Mouse (Mus musculus) hindbrain, embryonic 15.5 days (tissue): ENCODE data around the gene Ctsl. TPM values are rescaled to one million over a fixed set of nuclear protein-coding genes. Genes with fewer than 3 reads are reported as not detected.

Experiments
- ATAC-seq: fragments of 200-750 bp; cut with Nextera tagmentation; 2 replicates; pipeline ENCODE4 v1.8.0; 2017; ENCODE audit warnings: low read depth, moderate number of reproducible peaks, moderate TSS enrichment; ENCODE audit not compliant: low FRiP score
- H3K27ac ChIP-seq: fragments of 300-500 bp; sonication (generic); replicated peaks from 2 replicates; pipeline ENCODE4 v1.5.1; 2015; ENCODE audit warnings: mild to moderate bottlenecking, inconsistent platforms
- H3K27me3 ChIP-seq: fragments of 300-500 bp; sonication (generic); 2 replicates; pipeline ENCODE4 v1.6.1; 2015; ENCODE audit warnings: control low read depth, inconsistent platforms
- H3K36me3 ChIP-seq: fragments of 300-500 bp; sonication (generic); 2 replicates; pipeline ENCODE4 v1.6.1; 2015; ENCODE audit warnings: control low read depth, inconsistent platforms
- H3K4me1 ChIP-seq: fragments of 300-500 bp; sonication (generic); replicated peaks from 2 replicates; pipeline ENCODE4 v1.6.1; 2015; ENCODE audit warnings: control low read depth, inconsistent platforms
- H3K4me2 ChIP-seq: fragments of 300-500 bp; sonication (generic); 2 replicates; pipeline ENCODE4 v1.6.1; 2015; ENCODE audit warnings: moderate library complexity, mild to moderate bottlenecking, inconsistent platforms
- H3K4me3 ChIP-seq: fragments of 300-500 bp; sonication (generic); 2 replicates; pipeline ENCODE4 v1.5.1; 2015; ENCODE audit warnings: mild to moderate bottlenecking, inconsistent platforms
- H3K9ac ChIP-seq: fragments of 300-500 bp; sonication (generic); 2 replicates; pipeline ENCODE4 v1.6.1; 2015; ENCODE audit warnings: inconsistent platforms
- H3K9me3 ChIP-seq: fragments of 300-500 bp; sonication (generic); 2 replicates; pipeline ENCODE4 v1.6.1; 2016; ENCODE audit warnings: control low read depth, inconsistent platforms
- WGBS: fragments of 180-500 bp; shearing (Covaris S2); methylation state at CpG from one replicate; pipeline ENCODE4 v1.1.7; 2015; 5-methylcytosine and 5-hydroxymethylcytosine counted together
- polyA plus RNA-seq: library from polyadenylated mRNA; unstranded; fragments of >200 nt; fragmentation: Nextera tagmentation; extraction: Ambion mirVana; gene quantifications from 2 replicates; pipeline ENCODE4 v1.2.1, GENCODE M21; 2015

Gene Ctsl
- 152 and 162 TPM in 2 replicates for polyA plus RNA-seq

DNA sequence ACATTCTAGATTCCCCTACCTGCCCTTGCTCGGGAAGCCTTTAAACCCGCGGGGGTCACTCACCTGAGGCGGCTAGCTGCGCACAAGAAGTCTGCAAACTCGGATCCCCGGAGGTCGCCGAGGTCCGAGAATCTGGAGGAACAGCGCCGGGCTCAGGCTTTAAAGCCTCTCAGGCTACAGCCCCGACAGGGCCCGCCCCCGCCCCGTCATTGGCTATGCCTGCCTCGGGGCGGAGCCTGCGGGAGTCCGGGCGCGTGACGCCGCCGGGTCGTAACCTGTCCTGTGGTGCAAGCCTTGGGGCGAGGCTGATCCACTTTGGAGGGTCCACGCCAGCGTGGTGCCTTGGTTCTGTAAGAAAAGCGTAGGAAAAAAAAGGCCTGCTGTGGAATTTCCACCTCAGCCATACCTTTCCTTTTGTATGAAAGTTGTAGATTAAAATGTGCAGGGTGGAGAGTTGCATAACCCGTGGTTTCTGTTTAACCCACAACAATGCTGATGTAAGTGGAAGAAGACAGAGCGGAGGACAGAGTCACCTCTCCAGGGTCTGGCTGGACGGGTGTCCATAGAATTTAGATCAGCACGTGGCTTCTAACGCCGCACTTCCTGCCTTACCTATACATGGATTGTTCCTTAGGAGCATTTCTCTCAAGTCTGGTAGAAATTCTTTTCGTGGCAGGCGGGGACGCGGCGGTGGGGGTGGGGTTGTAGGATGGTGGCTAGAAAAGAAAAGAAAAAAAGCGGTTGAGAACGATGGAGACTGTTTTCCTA lies at the start of gene Ctsl:
Ctsl (minus strand) TSS at position 718 of the 768 bp plus-strand sequence.
- peak within 1 kb of the TSS; percentile 91 for H3K4me2 ChIP-seq
- WGBS: under 1% methylated on average over 43 of the region's 43 CpGs
- peak within 1 kb of the TSS; percentile 87 for H3K9ac ChIP-seq
- H3K4me3 ChIP-seq: peak within 1 kb of the TSS; percentile 66
- H3K27ac ChIP-seq: peak within 1 kb of the TSS; percentile 77
- peaks cover 13% of the 10 kb centered on the region for H3K4me1 ChIP-seq
- ATAC-seq: peak; percentile 99
- no peaks in the 10 kb centered on the region for H3K9me3 ChIP-seq
- peaks cover 22% of the 10 kb centered on the region for H3K36me3 ChIP-seq
- no peaks in the 10 kb centered on the region for H3K27me3 ChIP-seq

DNA sequence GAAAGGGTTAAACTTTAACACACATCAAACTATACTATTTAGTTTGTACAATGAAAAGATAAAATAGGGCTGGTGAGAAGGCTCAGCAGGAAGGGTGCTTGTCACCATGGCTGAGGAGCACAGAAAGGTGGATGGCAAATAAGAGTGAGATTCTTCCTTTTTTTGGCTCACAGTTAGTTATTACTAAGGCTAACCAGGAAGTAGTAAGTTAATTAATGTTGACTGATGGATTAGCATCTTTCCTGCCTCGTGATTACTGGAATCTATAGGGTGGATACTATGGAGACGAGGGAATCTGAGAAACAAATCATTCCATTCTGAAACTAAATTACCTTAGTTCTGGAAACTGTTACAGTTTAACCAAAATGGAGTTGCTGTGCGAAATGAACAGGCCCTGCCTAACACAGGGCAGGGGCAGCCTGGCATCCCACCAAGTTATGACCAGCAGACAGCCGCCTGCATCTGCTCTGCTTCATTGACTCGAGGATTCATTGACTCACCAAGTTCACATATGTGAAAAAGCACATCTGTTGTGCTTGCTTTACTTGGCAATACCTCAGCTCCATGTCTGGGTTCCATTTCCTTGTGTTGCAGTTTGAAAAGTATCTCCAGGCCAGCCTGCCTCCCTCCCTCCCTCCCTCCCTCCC lies 46.4 kb upstream of the Ctsl start:
- H3K9ac ChIP-seq: no peak overlapping the region
- H3K4me1 ChIP-seq: no peaks in the 10 kb centered on the region
- H3K27ac ChIP-seq: no peak overlapping the region
- H3K36me3 ChIP-seq: no peaks in the 10 kb centered on the region
- H3K27me3 ChIP-seq: no peaks in the 10 kb centered on the region
- 47% methylated on average over 5 of the region's 5 CpGs for WGBS
- H3K4me2 ChIP-seq: no peak overlapping the region
- no peaks in the 10 kb centered on the region for H3K9me3 ChIP-seq
- no peak overlapping the region for H3K4me3 ChIP-seq
- ATAC-seq: no peak

DNA sequence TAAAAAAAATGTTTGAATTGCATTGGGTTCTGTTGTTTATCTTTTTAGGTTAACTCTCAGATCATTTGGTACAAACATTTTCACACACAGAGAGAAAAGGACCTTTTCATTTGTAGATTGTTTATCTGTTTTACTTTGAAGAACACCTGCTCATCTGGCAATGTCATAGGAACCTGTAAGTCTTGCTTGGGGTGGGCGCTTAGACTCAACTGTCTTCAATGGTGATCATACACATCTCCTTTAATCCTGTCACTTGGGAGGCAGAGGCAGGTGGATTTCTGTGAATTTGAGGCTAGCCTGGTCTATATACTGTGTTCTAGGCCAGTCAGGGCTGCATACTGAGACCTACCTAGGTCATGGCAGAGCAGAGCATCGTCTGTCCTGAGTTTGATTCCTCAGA lies 45.0 kb upstream of the Ctsl start:
- 96% methylated on average over 2 of the region's 2 CpGs for WGBS
- Histone ChIP-seq H3K27me3 (no peaks in the 10 kb centered on the region), H3K9me3 (no peaks in the 10 kb centered on the region), H3K4me2 (no peak overlapping the region), H3K27ac (no peak overlapping the region), H3K4me3 (no peak overlapping the region), H3K4me1 (no peaks in the 10 kb centered on the region), H3K36me3 (no peaks in the 10 kb centered on the region), H3K9ac (no peak overlapping the region)
- no peak for ATAC-seq

GRCm38 (mm10) chr13:64412752-64413257 lies 42.1 kb upstream of the Ctsl start:
- no peak overlapping the region for H3K4me3 ChIP-seq
- no peaks in the 10 kb centered on the region for H3K4me1 ChIP-seq
- H3K4me2 ChIP-seq: no peak overlapping the region
- H3K9me3 ChIP-seq: no peaks in the 10 kb centered on the region
- 78% methylated on average over 2 of the region's 2 CpGs for WGBS
- no peaks in the 10 kb centered on the region for H3K27me3 ChIP-seq
- H3K9ac ChIP-seq: no peak overlapping the region
- H3K36me3 ChIP-seq: no peaks in the 10 kb centered on the region
- no peak overlapping the region for H3K27ac ChIP-seq
- ATAC-seq: no peak

DNA sequence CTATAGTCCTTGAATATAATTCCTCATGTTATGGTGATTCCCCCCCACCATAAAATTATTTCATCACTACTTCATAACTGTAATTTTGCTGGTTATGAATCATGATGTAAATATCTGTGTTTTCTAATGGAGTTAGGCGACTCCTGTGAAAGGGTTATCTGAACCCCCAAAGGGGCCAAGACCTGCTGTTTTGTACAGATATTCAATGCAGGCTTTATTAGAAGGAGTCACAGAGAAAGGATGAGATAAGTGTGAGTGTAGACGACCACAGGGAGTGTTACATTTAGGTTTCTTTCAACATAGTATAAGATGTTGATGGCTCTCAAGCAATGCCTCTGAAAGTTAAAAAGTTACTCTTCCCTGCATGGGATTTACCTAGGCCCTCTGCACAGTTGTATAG lies 40.6 kb upstream of the Ctsl start:
- Histone ChIP-seq H3K4me1 (no peaks in the 10 kb centered on the region), H3K27ac (no peak overlapping the region), H3K9me3 (no peaks in the 10 kb centered on the region), H3K4me3 (no peak overlapping the region), H3K27me3 (no peaks in the 10 kb centered on the region), H3K36me3 (no peaks in the 10 kb centered on the region), H3K4me2 (no peak overlapping the region), H3K9ac (no peak overlapping the region)
- WGBS: 82% methylated on average over 2 of the region's 2 CpGs
- no peak for ATAC-seq

DNA sequence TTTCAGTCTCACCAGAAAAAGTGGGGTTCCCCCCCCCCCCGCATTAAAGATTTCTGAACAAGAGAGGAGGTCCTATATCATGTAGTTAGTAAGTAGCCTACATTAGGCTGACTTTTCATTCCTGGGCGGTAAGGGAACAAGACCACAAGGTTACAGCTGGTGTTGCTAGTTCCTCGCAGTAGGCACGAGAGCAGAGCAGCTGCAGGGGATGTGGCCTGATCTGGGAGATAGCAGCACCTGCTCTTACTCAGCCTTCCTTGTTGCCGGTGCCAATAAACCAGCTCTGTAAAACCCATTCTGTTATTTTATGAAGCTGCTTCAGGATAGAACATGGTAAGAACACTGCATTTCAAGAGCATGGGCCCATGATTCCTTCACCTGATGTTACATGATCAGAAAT lies 39.9 kb upstream of the Ctsl start:
- H3K36me3 ChIP-seq: no peaks in the 10 kb centered on the region
- H3K27ac ChIP-seq: no peak overlapping the region
- 79% methylated on average over 5 of the region's 5 CpGs for WGBS
- H3K4me3 ChIP-seq: no peak overlapping the region
- no peaks in the 10 kb centered on the region for H3K9me3 ChIP-seq
- no peaks in the 10 kb centered on the region for H3K4me1 ChIP-seq
- no peak overlapping the region for H3K9ac ChIP-seq
- no peak for ATAC-seq
- H3K27me3 ChIP-seq: no peaks in the 10 kb centered on the region
- H3K4me2 ChIP-seq: no peak overlapping the region

DNA sequence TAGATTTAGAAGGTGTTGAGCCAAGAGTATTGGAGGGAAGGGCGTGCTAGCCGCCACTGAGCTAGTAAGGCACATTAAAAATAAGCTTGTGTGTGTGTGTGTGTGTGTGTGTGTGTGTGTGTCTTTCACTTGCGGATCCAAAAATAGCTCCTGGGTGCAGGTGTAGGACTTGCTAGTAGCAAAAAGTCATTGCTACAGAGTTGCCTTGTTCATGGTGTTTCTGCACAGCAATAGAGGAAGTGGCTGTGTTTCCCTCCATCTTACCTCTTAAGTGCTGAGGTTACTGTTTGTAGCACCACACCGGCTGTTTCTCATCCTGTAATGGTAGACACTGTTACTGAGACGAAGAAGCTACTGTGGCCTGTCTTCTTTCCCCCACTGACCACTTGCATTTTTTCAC lies 37.3 kb upstream of the Ctsl start:
- no peak overlapping the region for H3K27ac ChIP-seq
- 94% methylated on average over 5 of the region's 5 CpGs for WGBS
- no peaks in the 10 kb centered on the region for H3K9me3 ChIP-seq
- H3K36me3 ChIP-seq: no peaks in the 10 kb centered on the region
- H3K27me3 ChIP-seq: no peaks in the 10 kb centered on the region
- ATAC-seq: no peak
- H3K4me2 ChIP-seq: no peak overlapping the region
- no peaks in the 10 kb centered on the region for H3K4me1 ChIP-seq
- no peak overlapping the region for H3K9ac ChIP-seq
- no peak overlapping the region for H3K4me3 ChIP-seq

GRCm38 (mm10) chr13:64405550-64405949 lies 34.9 kb upstream of the Ctsl start:
- no peaks in the 10 kb centered on the region for H3K27me3 ChIP-seq
- no peak overlapping the region for H3K9ac ChIP-seq
- H3K36me3 ChIP-seq: no peaks in the 10 kb centered on the region
- H3K4me1 ChIP-seq: no peaks in the 10 kb centered on the region
- no peak for ATAC-seq
- H3K4me2 ChIP-seq: no peak overlapping the region
- 74% methylated on average over 6 of the region's 6 CpGs for WGBS
- no peak overlapping the region for H3K4me3 ChIP-seq
- no peaks in the 10 kb centered on the region for H3K9me3 ChIP-seq
- H3K27ac ChIP-seq: no peak overlapping the region

- Histone ChIP-seq H3K27ac (no peak overlapping the region), H3K4me3 (no peak overlapping the region), H3K4me1 (no peaks in the 10 kb centered on the region), H3K9me3 (no peaks in the 10 kb centered on the region), H3K36me3 (no peaks in the 10 kb centered on the region), H3K9ac (no peak overlapping the region), H3K4me2 (no peak overlapping the region), H3K27me3 (no peaks in the 10 kb centered on the region)
- 73% methylated on average over 3 of the region's 3 CpGs for WGBS
- no peak for ATAC-seq
These were observed 32.8 kb upstream of the Ctsl start for GRCm38 (mm10) chr13:64403519-64403918.

- 87% methylated on average over 8 of the region's 8 CpGs for WGBS
- H3K9me3 ChIP-seq: no peaks in the 10 kb centered on the region
- H3K9ac ChIP-seq: no peak overlapping the region
- no peak overlapping the region for H3K4me3 ChIP-seq
- no peaks in the 10 kb centered on the region for H3K36me3 ChIP-seq
- no peak overlapping the region for H3K4me2 ChIP-seq
- no peak overlapping the region for H3K27ac ChIP-seq
- H3K27me3 ChIP-seq: no peaks in the 10 kb centered on the region
- no peaks in the 10 kb centered on the region for H3K4me1 ChIP-seq
- no peak for ATAC-seq
These were observed 32.3 kb upstream of the Ctsl start for GRCm38 (mm10) chr13:64402951-64403460.

GRCm38 (mm10) chr13:64402504-64402949 lies 31.8 kb upstream of the Ctsl start:
- Histone ChIP-seq H3K27ac (no peak overlapping the region), H3K4me2 (no peak overlapping the region), H3K9ac (no peak overlapping the region), H3K36me3 (no peaks in the 10 kb centered on the region), H3K9me3 (no peaks in the 10 kb centered on the region), H3K4me1 (no peaks in the 10 kb centered on the region), H3K4me3 (no peak overlapping the region), H3K27me3 (no peaks in the 10 kb centered on the region)
- no peak for ATAC-seq
- WGBS: 90% methylated on average over 10 of the region's 10 CpGs

GRCm38 (mm10) chr13:64402006-64402405 lies 31.3 kb upstream of the Ctsl start:
- ATAC-seq: no peak

More at GRCm38 (mm10) chr13:64402006-64402405, 31.3 kb upstream of the Ctsl start:
- Histone ChIP-seq H3K27ac (no peak overlapping the region), H3K9ac (no peak overlapping the region), H3K36me3 (no peaks in the 10 kb centered on the region), H3K4me1 (no peaks in the 10 kb centered on the region), H3K27me3 (no peaks in the 10 kb centered on the region), H3K4me2 (no peak overlapping the region), H3K4me3 (no peak overlapping the region), H3K9me3 (no peaks in the 10 kb centered on the region)
- WGBS: 75% methylated on average over 3 of the region's 3 CpGs
